Mouse (Mus musculus): Measurements from ENCODE around the gene Prpf8.
"Not testable (repeated sequence)": the region's sequence is repeated elsewhere in the genome, so short reads cannot be mapped to it uniquely, and the experiment has no call there.

Gene Prpf8

DNA sequence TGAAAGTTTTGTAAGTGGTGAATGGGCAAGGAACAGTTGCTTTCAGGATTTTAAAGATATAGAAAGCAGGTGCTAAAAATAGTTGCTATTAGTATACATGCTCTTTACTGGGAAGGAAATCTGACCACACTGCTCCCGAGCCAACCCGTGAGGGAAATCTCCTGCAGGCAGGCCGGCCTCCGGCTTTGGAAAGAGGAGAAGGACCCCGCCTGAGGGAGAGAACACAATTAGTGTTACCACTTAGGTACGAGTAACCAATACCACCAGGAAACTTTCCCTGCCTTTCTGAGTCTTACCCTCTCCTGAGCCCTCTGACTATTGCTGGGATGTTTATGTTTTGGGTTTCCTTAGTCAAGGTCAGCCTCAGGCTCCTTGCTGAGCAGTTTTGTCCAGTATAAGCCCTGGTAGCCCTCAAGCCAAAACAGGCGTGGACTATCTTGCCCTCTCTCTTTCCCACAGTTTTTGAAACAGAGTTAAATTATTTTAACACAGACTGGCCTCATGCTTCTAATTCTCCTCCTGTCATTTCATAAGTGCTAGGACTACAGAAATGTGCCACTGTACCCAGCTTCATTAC, 66.4 kb downstream of the Prpf8 start:
- DNase-seq (ENCODE audit: extremely low spot score, low spot score): no peak

DNA sequence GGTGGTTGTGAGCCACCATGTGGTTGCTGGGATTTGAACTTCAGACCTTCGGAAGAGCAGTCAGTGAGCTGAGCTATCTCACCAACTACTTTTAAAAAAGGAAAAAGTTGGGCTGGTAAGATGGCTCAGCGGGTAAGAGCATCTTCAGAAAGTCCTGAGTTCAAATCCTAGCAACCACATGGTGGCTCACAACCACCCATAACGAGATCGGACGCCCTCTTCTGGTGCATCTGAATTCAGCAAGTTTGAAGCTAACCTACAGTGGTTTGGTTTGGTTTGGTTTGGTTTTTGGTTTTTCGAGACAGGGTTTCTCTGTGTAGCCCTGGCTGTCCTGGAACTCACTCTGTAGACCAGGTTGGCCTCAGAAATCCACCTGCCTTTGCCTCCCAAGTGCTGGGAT, 69.4 kb downstream of the Prpf8 start:
- not testable (repeated sequence) for DNase-seq (ENCODE audit: extremely low spot score, low spot score)

DNA sequence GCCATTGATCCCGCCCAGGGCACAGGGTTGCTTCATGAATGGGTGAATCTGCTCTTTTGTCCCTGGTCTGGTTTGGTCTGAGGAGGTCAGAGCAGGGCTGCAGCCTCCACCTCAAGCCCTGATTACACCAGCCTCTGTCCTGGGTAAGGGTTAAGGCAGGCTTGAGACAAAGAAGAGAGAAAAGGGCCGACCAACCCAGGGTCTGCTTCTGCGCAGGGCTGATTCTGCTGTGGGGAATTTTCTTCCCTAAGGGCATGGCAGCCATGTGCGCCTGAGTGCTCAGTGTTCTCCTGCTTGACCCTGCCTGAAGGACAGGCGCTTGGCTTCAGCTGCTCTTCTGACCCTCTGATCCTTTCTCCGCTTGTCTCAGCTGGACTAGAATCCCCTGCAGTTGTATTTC, 70.5 kb downstream of the Prpf8 start:
- DNase-seq (ENCODE audit: extremely low spot score, low spot score): no peak

DNA sequence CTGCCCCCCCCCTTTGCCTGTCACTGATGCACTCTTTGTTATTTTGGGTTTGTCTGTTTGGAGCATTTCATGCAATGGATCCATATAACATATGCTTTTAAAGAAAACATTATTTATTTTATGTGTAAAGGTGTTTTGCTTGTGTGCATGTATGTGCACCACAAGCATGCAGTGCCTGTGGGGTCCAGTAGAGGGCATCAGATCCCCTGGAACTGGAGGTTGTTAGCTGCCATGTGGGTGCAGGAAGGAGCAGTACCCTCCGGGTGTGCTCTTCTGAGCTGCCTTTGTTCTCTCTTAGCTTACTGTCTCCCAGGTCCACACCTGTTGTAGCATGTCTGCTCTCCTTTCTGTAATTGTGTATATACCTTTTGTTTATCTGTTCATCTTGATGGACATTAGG, 71.5 kb downstream of the Prpf8 start:
- DNase-seq (ENCODE audit: extremely low spot score, low spot score): no peak
